Mouse (Mus musculus) erythroid progenitor cell, adult 5-6 weeks (primary cell): ENCODE data around the gene Capn13. TPM values are rescaled to one million over a fixed set of nuclear protein-coding genes. Genes with fewer than 3 reads are reported as not detected.

Experiments used
- ATAC-seq: replicated peaks from 2 replicates; pipeline ENCODE4 v1.8.0; 2016; ENCODE audit warnings: moderate number of reproducible peaks, mild to moderate bottlenecking, moderate TSS enrichment, inconsistent platforms; ENCODE audit not compliant: poor library complexity, low FRiP score, severe bottlenecking
- total RNA-seq, 2 experiments: library from RNA; stranded (forward) in 1 of 2; stranded (reverse) in 1 of 2; fragments of 150-400 nt in 1 of 2; fragments of 186-747, 209-891 nt in 1 of 2; gene quantifications; 2 replicates each; pipeline versions ENCODE4 v1.2.3 to v1.2.4; 2015 to 2017; ENCODE audit warnings: low replicate concordance in 2 of 2

Gene Capn13
- total RNA-seq (2015; ENCODE audit: low replicate concordance) (not detected in 2 replicates), total RNA-seq (2017; ENCODE audit: low replicate concordance) (not detected in 2 replicates)

DNA sequence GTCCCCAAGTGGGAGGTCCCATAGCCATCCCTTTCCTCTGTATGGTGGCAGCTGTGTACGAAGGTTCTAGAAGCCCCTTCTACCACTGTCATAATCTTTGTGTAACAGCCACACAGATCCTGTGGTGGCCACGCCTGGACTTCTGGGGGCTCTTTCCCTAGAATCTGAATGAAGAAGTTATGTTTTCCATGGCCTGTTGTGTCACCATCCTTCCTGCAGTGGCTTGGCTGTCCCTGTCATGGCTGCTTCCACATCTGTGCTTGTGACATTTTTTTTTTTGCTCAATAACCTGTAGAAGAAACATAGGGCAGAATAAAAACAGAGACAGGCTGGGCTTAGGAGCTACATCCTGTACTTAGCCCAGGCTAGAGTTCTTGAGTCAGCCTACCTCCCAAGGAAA is at the start of gene Capn13:
TSS of gene Capn13 (minus strand) at position 5 of the 400 bp plus-strand sequence.
- ATAC-seq: no peak

DNA sequence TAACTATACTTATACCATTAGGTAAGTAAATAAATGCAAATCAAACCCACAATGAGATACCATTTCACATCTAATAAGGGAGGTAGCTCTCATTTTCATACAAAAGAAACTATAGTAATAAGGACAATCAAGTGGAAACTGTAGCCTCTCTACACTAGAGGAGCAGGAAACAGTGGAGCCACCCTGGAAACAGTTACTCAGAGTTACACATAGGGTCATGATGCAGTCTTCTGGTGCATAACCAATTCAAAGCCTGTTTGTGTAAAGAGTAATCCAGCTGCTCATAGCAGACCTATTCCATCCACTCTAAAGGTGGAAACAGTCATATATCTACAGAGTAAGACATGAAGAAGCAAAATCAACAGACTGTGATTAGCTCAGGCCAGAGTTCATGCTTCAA is 48.4 kb upstream of the Capn13 start:
- no peak for ATAC-seq

DNA sequence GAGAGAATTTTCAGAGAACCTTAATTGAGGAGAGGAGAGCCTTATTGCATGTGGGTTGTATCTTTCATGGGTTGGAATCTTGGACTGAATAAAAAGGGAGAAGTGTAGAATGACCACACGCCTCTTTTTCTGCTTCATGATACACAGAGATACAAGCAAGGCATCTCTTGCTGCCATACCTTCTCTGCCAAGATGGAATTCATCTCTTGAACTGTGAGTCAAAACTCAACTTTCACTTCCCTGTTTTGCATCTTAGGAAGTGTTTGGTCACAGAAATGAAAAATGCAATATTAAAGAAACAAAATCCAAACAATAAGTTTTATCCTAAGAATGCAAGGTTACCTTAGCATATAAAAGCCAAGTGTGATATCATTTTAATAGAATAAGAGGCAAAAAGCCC is 40.1 kb upstream of the Capn13 start:
- no peak for ATAC-seq

DNA sequence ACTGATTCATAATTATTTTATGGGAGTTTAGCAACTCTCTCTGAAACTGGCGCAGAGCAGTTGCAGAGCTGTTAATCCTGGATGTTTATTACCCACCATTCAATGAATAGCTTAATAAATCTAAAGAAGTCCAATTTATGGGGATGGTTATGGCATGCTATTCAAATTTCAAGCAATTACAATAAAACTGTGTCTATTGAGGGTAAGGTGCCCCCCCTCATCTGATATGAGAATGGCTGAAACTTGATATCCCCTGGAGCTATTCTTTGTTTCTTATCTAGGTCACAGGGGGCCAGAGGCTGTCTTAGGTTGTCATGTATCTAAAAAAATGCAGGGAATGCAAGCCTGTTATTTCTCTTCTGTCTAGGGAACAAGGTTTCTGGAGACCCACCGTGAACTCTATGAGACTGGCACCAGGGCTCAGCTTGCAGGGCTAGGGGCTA is 31.9 kb upstream of the Capn13 start:
- ATAC-seq: no peak

DNA sequence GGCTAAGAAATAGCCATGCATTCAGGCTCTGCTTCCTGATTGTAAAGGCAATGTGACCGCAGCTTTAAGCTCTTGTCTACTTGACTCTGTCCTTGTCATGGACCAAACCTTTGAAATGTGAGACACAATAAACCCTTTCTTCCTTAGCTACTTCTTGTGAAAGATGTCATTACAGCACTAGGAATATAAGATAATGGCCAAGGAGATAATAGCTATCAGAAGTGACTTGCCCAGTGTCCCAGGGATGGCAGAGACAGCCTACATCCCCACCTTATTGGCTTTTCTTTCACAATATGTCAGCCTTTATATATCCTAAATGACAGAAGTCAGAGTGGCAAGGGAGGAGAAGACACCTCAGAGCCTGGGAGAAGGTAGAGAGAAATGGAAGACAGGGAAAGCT is 31.4 kb upstream of the Capn13 start:
- no peak for ATAC-seq

DNA sequence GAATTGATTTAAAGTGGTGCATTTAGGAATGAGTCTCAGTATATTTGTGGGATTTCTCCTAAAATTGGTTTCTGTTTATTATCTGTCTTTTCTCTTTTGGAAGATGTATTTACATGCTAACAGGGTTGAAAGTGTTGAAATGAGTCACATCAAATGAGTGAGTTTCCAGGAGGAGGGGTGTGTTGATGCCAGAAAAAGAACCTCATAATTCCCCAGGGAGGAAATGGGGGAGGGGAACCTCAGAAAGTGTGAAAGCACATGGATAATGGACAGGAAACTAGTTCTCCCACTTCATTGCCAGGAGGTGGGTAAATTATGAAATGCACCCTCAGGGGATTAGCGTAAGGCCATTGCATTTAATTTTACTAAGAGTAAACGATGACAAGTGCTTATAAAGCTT is 16.7 kb upstream of the Capn13 start:
- ATAC-seq: no peak

DNA sequence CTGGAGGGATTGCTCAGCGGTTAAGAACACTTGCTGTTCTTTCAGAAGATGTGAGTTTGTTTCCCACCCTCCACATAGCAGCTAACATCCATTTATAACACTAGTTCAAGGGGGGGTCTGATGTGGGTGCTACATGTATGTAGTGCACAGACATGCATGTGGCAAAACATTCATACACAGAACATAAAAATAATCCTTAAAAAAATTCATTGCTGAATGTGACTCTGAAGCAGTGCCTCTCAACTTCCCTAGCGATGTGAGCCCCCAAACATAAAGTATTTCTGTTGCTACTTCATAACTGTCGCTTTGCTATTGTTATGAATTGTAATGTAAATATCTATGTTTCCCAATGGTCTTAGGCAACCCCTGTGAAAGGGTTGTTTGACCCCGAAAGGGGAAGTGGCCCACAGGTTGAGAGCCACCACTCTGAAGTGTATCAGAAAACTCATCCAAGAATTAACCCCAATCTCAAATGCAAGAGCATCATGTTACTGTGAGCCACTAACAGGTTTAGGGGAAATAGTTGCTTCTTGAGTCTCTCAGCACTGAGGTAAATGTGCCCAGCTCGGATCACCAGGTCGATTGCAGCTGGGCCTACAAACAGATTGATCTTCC is 15.6 kb upstream of the Capn13 start:
- no peak for ATAC-seq

DNA sequence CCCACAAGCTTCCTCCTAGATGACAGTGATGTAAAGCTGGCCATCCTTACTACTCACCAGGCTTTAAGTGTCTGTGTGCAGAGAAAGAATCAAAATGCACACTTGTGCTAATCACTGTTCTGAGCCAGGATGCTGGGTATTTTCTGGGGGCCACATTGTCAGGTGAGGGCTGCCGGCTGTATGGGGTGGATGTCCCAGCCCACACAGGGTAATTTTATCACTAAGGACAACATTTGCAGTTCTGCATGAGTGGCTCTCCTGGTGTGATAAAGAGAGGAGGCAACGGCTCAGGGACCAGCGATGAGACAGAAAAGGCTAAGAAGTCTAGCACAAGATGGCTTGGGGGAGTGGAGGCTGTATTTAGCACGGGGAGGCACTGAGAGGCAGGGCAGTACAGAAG is 11.2 kb upstream of the Capn13 start:
- no peak for ATAC-seq

DNA sequence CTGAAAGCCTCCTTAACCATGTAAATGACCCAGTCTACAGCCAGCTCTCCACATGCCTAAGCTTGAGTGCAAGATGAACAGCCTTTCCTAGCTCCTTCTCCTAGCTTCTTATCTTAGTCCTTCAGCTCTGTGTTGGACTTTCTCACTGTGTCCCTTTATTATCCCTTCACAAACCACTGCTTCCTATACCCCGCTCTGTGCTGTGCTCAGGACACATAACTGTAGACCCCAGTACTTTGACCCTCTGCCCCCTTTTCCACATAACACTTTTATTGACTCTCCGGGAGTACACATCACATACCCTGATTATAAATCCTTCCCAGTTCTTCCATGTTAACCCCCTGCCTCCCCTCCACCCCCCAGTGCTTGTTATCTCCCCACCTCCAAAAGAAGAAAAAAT is 606 bp upstream of the Capn13 start:
- no peak for ATAC-seq

DNA sequence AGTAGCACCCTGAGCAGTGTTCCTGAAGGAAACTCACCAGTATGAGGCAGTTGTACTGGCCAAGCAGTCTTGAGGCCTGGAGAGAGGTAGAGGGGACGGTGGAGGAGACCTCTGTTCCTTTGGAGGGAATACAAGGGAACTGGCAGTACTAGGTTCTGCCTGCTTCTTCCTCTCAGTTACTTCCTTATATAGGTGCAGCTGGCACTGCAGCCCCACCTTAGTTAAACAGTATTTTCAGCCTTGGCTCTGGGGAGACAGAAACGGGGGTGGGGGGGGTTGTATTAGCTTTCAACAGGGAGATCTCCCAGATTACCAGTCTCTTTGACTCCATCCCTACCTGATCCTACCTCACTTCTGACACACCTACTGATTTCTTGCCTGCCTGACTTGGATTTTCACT is 1.5 kb downstream of the Capn13 start:
- no peak for ATAC-seq

DNA sequence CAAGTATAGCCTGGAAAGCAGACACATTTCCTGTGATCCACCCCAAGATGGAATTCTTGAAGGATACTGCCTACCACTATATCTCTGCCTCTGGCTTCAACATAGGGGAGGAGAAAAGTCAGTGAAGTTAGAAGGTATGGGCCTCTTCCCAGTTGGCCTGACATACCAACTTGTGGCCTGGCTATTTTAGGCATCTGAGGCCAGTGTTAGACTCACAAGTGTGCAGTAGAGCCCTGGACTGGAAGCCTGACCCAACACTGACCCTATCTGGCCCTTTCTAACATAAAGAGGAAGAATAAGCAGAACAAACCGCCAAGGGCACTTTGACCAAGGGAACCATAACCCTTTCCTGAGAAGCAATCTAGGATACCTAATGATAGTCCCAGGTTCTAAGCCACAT is 7.3 kb downstream of the Capn13 start:
- ATAC-seq: no peak

DNA sequence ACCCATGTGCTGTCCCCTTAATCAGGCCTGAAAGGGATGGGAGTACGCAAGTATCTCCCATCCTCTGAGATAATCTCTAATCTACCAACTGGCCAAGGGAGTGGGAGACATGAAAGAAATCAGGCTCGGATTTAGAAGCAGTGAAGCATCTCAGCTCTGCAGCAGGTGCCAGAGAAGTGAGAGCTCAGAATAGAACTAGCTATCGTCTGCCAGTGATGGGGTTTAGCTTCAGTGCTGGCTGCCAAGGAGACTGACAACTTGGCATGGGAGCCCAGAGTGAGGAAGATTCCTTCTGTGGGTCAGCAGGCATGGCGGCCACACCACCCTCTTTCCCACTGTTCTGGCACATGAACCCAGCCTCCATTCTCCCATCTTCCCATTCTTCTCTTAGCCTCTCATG is 8.9 kb downstream of the Capn13 start:
- ATAC-seq: no peak

DNA sequence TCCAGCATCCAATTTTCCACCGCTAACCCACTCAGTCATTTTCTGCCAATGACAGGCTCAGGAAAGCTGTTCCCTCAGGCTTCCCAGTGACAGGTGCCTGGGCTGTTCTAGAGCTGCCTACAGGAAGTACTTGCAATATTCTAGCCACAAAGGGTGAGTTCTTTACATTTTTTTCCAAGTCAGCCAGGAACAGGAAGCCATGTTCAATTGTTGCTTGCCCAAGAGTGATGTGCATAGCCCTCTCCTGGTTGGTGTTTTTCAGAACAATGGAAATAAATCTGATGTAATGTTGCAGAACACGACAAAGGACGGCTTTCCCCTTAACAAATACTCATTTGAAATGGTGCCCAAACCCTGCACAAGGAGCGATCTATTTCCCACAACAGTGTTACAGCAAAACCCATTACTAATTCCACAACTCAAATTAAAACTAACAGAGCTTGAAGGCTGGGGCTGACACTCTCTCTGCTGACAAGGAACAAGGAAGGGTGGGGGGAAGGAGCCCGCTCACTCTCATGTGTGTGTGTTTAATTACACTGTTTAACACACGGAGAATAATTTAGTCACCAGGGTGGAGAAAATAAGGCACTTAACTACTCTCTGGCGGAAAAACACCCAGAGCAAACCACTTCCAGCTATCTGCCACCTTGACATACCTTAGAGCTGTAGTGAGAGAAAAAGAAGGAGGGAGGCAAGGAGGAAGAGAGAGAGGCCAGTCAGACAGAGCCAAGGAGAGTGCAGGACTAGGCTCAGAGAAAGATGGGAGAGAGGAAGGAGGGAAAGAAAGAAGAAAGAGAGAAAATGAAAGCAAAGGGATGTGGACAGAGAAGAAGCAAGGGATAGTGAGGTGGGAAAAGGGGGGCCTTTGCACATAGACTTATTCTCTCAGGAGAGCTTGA is 10.2 kb downstream of the Capn13 start:
- no peak for ATAC-seq

DNA sequence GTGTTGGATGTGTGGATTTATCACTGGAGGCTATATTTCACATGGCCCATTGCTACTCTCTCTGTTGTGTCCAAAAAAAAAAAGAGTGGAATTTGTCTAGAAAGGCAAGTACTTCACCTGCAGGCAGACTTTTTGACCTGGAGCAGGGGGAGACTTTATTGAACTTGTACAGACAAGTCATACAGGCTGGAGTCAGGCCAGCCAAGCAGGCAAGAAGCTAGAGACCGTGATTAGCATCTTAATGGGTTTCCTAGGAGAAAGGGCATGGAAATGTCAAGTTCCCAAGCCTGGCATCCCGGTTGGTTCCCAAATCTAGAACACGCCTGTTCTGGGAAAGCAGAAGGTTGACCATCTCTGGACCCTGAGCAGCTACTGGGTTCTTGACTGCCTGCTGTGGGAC is 11.3 kb downstream of the Capn13 start:
- ATAC-seq: no peak

DNA sequence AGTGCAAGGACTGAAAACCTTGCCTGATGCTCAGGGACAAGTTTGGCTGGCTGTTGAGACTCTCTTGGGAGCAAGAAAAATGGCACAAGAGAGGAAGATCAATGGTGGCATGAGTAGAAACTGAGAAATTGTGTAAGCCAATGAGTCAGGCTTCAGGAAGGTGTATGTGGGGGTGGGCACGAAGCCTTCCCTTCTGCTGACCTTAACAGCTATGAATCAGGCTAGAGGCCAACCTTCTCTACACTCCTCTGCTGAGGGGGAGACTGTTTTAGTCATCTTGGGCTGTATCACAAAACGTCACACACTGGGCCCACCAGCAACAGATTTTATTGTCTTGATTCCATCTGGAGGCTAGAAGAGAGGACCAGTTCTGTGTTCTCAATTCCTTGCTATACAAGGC is 14.1 kb downstream of the Capn13 start:
- ATAC-seq: no peak

DNA sequence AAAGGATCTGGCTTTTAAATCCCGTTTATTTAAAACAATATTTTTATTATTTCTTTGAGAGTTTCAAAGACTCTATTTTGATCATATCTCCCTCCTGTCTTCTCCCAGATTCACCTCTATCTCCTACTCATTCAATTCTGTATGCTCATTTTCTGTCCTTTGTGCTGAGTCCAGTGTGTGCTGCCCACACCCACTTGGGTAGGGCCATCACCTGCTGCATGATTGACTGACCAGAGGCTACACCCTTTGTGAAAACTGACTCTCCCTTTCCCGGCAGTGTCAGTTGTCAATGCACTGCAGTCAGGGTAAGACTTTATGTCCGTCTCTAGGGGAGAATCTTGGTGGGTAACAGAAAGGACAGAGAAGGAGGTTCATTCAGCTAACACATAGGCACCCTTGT is 14.7 kb downstream of the Capn13 start:
- no peak for ATAC-seq

DNA sequence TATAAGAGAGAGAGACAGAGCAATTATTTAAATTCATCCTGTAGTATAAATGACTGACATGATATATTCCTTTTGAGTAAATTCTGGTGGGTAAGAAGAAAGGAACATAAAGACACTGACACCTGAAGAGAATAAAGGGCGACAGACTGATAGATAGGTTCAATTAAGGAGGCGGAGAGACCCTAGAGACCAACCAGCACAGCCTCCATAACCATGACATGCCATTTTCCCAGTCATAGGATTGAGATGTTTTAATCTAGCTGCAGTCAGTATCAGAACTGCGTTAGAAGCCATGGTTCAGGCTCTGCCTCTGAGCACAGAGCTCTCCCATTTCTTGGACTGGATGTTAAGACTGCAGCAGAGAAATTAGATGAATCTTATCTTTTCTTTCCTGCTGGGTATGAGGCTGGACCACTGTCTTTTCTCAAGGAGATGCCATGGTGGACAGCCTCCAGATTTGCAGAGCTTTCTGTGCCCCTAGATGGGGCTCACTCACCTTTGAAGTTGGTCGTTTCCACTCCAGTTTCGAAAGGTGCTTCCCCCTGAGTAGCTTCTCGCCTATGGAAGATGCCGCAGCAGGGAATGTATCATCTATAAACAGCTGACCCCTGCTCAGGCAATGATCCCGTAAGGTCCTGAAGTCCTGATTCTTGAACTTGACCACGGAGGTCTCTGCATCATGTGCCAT is 18.2 kb downstream of the Capn13 start:
- ATAC-seq: no peak

DNA sequence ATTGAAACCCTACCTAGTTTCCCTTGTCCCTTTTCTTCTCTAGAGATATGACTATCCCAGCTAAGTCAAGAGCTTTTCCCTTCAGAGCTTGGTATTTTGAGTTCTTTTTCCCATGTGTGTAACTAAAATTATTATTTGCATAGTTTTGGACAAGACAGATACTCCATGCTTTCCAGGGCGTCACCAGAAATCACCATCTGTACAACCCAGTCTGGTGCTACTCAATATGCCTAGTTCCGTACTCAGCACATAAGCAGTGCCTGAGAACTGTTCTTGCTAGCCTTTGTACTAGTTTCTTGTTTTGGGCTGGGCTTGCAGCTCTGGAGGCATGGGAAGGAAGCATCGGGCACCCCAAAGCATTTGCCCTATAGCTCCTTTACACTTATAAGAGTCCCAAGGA is 19.0 kb downstream of the Capn13 start:
- ATAC-seq: no peak

DNA sequence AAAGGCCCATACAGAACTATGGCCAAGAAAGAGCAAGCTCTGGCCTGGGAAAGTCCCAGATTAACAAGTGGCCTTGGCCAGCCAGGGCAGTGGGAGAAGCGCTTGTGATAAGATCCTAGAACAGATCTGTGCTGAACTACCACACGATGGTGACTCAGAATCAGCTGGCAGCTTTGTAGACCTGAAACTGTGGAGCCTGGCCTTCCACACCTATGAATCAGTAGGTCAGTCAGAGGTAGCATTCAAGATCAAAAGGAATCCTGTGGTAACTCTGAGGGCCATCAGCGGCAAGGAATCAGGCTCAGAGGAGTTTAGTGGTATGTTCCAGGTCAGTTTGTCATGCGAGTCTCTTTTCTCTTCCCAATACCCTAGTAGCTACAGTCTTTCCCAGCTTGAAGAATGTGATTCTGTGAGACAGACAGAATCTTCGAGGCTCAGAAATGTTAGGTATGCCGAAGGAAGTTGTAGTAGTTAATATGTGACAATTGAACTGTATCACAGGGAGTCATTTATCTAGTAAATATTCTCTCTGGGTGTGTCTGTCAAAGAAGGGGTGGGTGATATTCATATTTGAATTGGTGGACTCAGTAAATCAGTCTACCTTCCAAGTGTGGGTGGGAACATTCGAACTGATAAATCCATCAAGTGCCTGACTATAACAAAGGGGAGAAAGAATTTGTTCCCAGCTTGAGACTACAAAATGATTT is 22.7 kb downstream of the Capn13 start:
- ATAC-seq: no peak

DNA sequence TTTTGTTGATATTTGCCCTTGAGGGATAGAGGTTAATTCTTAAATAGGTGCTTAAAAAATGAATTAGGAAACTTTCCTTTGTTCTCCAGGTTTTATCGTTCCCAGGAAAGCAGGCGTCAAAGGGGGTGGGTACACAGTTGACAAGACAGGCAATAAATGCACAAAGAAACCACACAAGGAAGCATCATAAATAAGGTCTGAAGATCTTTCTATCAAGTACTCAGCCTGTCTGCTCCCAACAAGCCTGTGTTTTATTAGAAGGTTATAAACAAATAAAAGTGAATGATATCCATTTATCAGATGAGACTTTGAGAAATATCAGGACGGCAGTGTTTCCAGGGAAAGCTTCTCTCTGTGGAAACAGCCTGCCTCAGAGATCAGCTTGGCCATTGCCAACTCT is 33.3 kb downstream of the Capn13 start:
- ATAC-seq: no peak
